Mouse (Mus musculus): Measurements from ENCODE around the gene Dclk2. TPM values are rescaled to one million over a fixed set of nuclear protein-coding genes. Genes with fewer than 3 reads are reported as not detected.

Gene Dclk2
- polyA plus RNA-seq, 1 experiment from 2014 or later: 11.0 TPM

DNA sequence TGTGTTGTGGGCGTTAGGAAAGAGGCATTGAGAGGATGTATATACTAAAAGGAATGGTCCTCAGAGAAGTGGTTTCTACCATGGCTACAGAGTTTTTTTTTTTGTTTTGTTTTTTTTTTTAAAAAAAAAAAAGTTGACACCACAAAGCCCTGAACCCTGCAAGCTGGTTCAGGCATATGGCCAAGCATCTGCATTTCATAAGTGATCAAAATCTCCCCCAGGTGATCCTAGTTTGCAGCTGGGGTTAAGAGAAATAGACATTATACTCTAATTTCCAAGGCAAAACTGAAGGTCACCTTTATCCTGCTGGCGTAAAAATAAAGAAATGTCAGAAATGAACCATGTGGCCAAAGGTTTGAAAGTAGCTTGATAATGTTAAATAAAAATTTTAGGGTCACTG lies 60.9 kb downstream of the Dclk2 start:
- ATAC-seq (ENCODE audit: low read depth): no peak
- H3K9ac ChIP-seq: no peak overlapping the region
- no peaks in the 10 kb centered on the region for H3K9me3 ChIP-seq (replicated peaks)
- no peak overlapping the region for H3K27ac ChIP-seq
- no peaks in the 10 kb centered on the region for H3K27me3 ChIP-seq
- no peaks in the 10 kb centered on the region for H3K4me1 ChIP-seq (replicated peaks)
- H3K36me3 ChIP-seq: no peaks in the 10 kb centered on the region
- H3K4me3 ChIP-seq (replicated peaks): no peak overlapping the region
- 70% methylated on average over 2 of the region's 2 CpGs for WGBS (ENCODE audit: insufficient replicate concordance)
- H3K4me2 ChIP-seq: no peak overlapping the region
- DNase-seq: no peak

- 81% methylated on average over 5 of the region's 5 CpGs for WGBS (ENCODE audit: insufficient replicate concordance)
- no peak for ATAC-seq (ENCODE audit: low read depth)
These were observed 62.0 kb downstream of the Dclk2 start for GRCm38 (mm10) chr3:86858699-86859098.

GRCm38 (mm10) chr3:86857833-86858398 lies 62.7 kb downstream of the Dclk2 start:
- Histone ChIP-seq H3K27me3 (no peaks in the 10 kb centered on the region), H3K4me1 (replicated peaks) (no peaks in the 10 kb centered on the region), H3K4me2 (no peak overlapping the region), H3K27ac (no peak overlapping the region), H3K4me3 (replicated peaks) (no peak overlapping the region), H3K9ac (no peak overlapping the region), H3K9me3 (replicated peaks) (no peaks in the 10 kb centered on the region), H3K36me3 (no peaks in the 10 kb centered on the region)
- WGBS (ENCODE audit: insufficient replicate concordance): 70% methylated on average over 8 of the region's 8 CpGs
- no peak for DNase-seq
- no peak for ATAC-seq (ENCODE audit: low read depth)

More at GRCm38 (mm10) chr3:86858699-86859098, 62.0 kb downstream of the Dclk2 start:
- no peak overlapping the region for H3K27ac ChIP-seq
- no peaks in the 10 kb centered on the region for H3K36me3 ChIP-seq
- no peaks in the 10 kb centered on the region for H3K9me3 ChIP-seq (replicated peaks)
- DNase-seq: no peak
- H3K4me1 ChIP-seq (replicated peaks): no peaks in the 10 kb centered on the region
- H3K4me3 ChIP-seq (replicated peaks): no peak overlapping the region
- no peak overlapping the region for H3K9ac ChIP-seq
- no peak overlapping the region for H3K4me2 ChIP-seq
- no peaks in the 10 kb centered on the region for H3K27me3 ChIP-seq

DNA sequence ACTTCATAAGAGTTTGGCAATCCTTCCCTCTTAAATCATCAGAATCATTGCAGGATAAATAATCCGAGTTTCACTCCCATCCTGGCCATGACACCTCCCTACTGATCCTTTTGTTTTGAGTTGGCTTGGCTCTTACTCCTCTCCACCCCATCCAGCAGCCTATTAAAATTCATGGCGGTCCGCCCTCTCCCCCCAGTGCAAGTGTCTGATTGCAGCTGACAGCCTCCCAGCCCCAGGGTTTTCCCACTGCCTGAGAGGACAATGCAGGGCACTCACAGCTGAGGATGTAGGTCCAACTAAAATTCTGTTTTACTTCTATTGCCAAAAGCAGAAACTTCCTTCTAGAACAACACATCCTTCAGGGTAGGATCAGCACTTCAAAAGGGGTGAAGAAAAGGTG lies 67.8 kb downstream of the Dclk2 start:
- ATAC-seq (ENCODE audit: low read depth) (no peak), DNase-seq (no peak)
- no peaks in the 10 kb centered on the region for H3K9me3 ChIP-seq (replicated peaks)
- H3K4me3 ChIP-seq (replicated peaks): no peak overlapping the region
- 58% methylated on average over 3 of the region's 3 CpGs for WGBS (ENCODE audit: insufficient replicate concordance)
- H3K27me3 ChIP-seq: no peaks in the 10 kb centered on the region
- H3K27ac ChIP-seq: no peak overlapping the region
- H3K4me1 ChIP-seq (replicated peaks): no peaks in the 10 kb centered on the region
- H3K9ac ChIP-seq: no peak overlapping the region
- H3K4me2 ChIP-seq: no peak overlapping the region
- no peaks in the 10 kb centered on the region for H3K36me3 ChIP-seq

- ATAC-seq (ENCODE audit: low read depth): no peak
- 74% methylated on average over 7 of the region's 7 CpGs for WGBS (ENCODE audit: insufficient replicate concordance)
- Histone ChIP-seq H3K27me3 (no peaks in the 10 kb centered on the region), H3K9ac (no peak overlapping the region), H3K36me3 (no peaks in the 10 kb centered on the region), H3K27ac (no peak overlapping the region), H3K4me2 (no peak overlapping the region), H3K4me1 (replicated peaks) (no peaks in the 10 kb centered on the region), H3K9me3 (replicated peaks) (no peaks in the 10 kb centered on the region), H3K4me3 (replicated peaks) (no peak overlapping the region)
- no peak for DNase-seq
These were observed 69.5 kb downstream of the Dclk2 start for GRCm38 (mm10) chr3:86851131-86851530.

DNA sequence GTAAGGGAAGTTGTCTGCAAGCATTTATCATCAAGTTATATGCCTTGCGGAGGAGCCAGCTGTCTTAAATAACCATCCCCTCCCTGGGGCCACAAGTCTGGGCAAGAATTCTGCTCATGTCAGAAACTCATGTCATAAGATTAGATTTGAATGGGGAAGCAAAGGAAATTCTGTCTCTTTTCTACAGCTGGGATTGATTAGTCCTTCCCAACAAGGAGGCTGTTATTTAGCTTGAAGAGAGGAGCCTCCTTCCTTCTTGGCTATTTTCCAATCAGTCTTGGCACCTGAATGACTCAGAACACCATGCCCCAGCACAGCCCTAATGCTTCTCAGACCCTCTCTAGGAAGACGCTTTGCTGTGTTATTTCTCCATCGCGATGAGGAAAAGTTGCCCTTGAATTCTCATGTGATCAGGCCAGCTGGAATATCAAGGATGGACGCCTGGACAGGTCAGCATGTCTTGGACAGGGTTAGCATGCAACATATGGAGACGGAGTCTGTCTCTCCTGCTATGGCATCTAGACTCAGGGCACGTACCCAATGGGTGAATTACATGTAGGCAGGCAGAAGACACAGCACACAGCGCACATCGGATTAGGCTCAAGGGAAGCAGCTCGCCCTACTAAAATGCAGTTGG lies 70.1 kb downstream of the Dclk2 start:
- 70% methylated on average over 10 of the region's 10 CpGs for WGBS (ENCODE audit: insufficient replicate concordance)
- H3K4me1 ChIP-seq (replicated peaks): no peaks in the 10 kb centered on the region
- no peak for DNase-seq
- H3K27me3 ChIP-seq: no peaks in the 10 kb centered on the region
- H3K9me3 ChIP-seq (replicated peaks): no peaks in the 10 kb centered on the region
- ATAC-seq (ENCODE audit: low read depth): no peak
- H3K27ac ChIP-seq: no peak overlapping the region
- H3K9ac ChIP-seq: no peak overlapping the region
- H3K4me2 ChIP-seq: no peak overlapping the region
- H3K4me3 ChIP-seq (replicated peaks): no peak overlapping the region
- no peaks in the 10 kb centered on the region for H3K36me3 ChIP-seq

- Histone ChIP-seq H3K27ac (no peak overlapping the region), H3K27me3 (no peaks in the 10 kb centered on the region), H3K4me3 (replicated peaks) (no peak overlapping the region), H3K4me2 (no peak overlapping the region), H3K36me3 (no peaks in the 10 kb centered on the region), H3K9ac (no peak overlapping the region), H3K9me3 (replicated peaks) (no peaks in the 10 kb centered on the region), H3K4me1 (replicated peaks) (no peaks in the 10 kb centered on the region)
- WGBS (ENCODE audit: insufficient replicate concordance): 67% methylated on average over 2 of the region's 2 CpGs
- ATAC-seq (ENCODE audit: low read depth): no peak
- no peak for DNase-seq
These were observed 71.3 kb downstream of the Dclk2 start for GRCm38 (mm10) chr3:86849337-86849736.

DNA sequence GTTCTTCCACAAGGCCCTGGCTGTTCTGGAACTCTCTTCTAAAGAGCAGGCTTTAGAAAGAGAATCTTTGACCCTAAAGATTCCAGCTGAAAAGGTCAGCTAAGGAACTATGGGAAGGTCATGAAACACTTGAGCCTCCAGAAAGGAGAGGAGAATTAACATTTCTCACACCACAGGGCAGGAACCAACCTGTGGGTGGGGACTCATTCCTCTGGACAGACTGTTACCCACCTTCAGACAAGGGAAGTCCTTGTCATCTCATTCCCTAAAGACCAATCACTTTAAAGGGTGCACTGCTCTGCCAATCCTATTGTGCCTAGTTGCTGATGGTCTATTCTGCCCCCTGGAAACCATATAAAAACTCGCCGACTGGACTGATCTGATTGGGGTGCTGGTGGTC lies 73.1 kb downstream of the Dclk2 start:
- Histone ChIP-seq H3K4me2 (no peak overlapping the region), H3K27me3 (no peaks in the 10 kb centered on the region), H3K27ac (no peak overlapping the region), H3K4me1 (replicated peaks) (no peaks in the 10 kb centered on the region), H3K9me3 (replicated peaks) (no peaks in the 10 kb centered on the region), H3K4me3 (replicated peaks) (no peak overlapping the region), H3K9ac (no peak overlapping the region), H3K36me3 (no peaks in the 10 kb centered on the region)
- 68% methylated on average over 2 of the region's 2 CpGs for WGBS (ENCODE audit: insufficient replicate concordance)
- DNase-seq (no peak), ATAC-seq (ENCODE audit: low read depth) (no peak)

DNA sequence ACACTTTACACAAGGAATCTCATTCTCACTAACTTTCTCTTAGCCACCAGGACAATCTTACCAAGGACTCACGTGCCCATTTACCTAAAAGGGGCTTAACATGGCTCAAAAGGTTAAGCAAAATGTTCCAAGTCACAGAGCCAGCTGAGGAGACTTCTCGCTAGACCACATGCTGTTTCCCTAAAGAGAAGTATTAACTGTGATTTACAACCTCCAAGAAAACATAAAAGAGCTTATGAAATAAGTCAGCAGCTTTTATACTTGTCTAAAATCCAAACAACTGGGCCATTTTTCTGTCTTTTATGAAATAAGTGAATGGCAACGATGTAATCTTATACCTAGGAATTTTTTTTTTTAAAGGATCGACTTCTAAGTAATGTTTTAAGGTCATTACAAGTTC lies 74.6 kb downstream of the Dclk2 start:
- H3K4me3 ChIP-seq (replicated peaks): no peak overlapping the region
- ATAC-seq (ENCODE audit: low read depth) (no peak), DNase-seq (no peak)
- no peak overlapping the region for H3K4me2 ChIP-seq
- H3K4me1 ChIP-seq (replicated peaks): no peaks in the 10 kb centered on the region
- H3K9me3 ChIP-seq (replicated peaks): no peaks in the 10 kb centered on the region
- H3K27me3 ChIP-seq: no peaks in the 10 kb centered on the region
- 36% methylated on average over 4 of the region's 4 CpGs for WGBS (ENCODE audit: insufficient replicate concordance)
- H3K36me3 ChIP-seq: no peaks in the 10 kb centered on the region
- H3K9ac ChIP-seq: no peak overlapping the region
- H3K27ac ChIP-seq: no peak overlapping the region

GRCm38 (mm10) chr3:86845578-86845977 lies 75.1 kb downstream of the Dclk2 start:
- no peak overlapping the region for H3K27ac ChIP-seq
- 63% methylated on average over 1 of the region's 1 CpGs for WGBS (ENCODE audit: insufficient replicate concordance)
- ATAC-seq (ENCODE audit: low read depth) (no peak), DNase-seq (no peak)
- no peaks in the 10 kb centered on the region for H3K36me3 ChIP-seq
- no peaks in the 10 kb centered on the region for H3K27me3 ChIP-seq
- no peaks in the 10 kb centered on the region for H3K4me1 ChIP-seq (replicated peaks)
- H3K9me3 ChIP-seq (replicated peaks): no peaks in the 10 kb centered on the region
- H3K9ac ChIP-seq: no peak overlapping the region
- no peak overlapping the region for H3K4me3 ChIP-seq (replicated peaks)
- no peak overlapping the region for H3K4me2 ChIP-seq

GRCm38 (mm10) chr3:86844804-86845481 lies 75.7 kb downstream of the Dclk2 start:
- Histone ChIP-seq H3K9me3 (replicated peaks) (no peaks in the 10 kb centered on the region), H3K4me1 (replicated peaks) (no peaks in the 10 kb centered on the region), H3K4me2 (no peak overlapping the region), H3K4me3 (replicated peaks) (no peak overlapping the region), H3K36me3 (no peaks in the 10 kb centered on the region), H3K27me3 (no peaks in the 10 kb centered on the region), H3K27ac (no peak overlapping the region), H3K9ac (no peak overlapping the region)
- no peak for DNase-seq
- 30% methylated on average over 8 of the region's 8 CpGs for WGBS (ENCODE audit: insufficient replicate concordance)
- ATAC-seq (ENCODE audit: low read depth): no peak

- ATAC-seq (ENCODE audit: low read depth) (no peak), DNase-seq (no peak)
- Histone ChIP-seq H3K4me3 (replicated peaks) (no peak overlapping the region), H3K9me3 (replicated peaks) (no peaks in the 10 kb centered on the region), H3K9ac (no peak overlapping the region), H3K27me3 (no peaks in the 10 kb centered on the region), H3K4me1 (replicated peaks) (no peaks in the 10 kb centered on the region), H3K27ac (no peak overlapping the region), H3K36me3 (no peaks in the 10 kb centered on the region), H3K4me2 (no peak overlapping the region)
- 62% methylated on average over 2 of the region's 2 CpGs for WGBS (ENCODE audit: insufficient replicate concordance)
These were observed 78.2 kb downstream of the Dclk2 start for GRCm38 (mm10) chr3:86842461-86842860.

Measured in liver, embryonic 13.5 days (tissue).